Mouse (Mus musculus): ENCODE data around the gene Sub1. TPM values are rescaled to one million over a fixed set of nuclear protein-coding genes. Genes with fewer than 3 reads are reported as not detected.
A peak's percentile ranks its signal among the peaks of the same experiment; 100 is the strongest.

Sub1 gene
- 187 TPM in 2 replicates for total RNA-seq (2014; rRNA removed)
- polyA plus RNA-seq (2015; fragmentation: Nextera tagmentation; extraction: Ambion mirVana), result 618 and 740 TPM in 2 replicates

DNA sequence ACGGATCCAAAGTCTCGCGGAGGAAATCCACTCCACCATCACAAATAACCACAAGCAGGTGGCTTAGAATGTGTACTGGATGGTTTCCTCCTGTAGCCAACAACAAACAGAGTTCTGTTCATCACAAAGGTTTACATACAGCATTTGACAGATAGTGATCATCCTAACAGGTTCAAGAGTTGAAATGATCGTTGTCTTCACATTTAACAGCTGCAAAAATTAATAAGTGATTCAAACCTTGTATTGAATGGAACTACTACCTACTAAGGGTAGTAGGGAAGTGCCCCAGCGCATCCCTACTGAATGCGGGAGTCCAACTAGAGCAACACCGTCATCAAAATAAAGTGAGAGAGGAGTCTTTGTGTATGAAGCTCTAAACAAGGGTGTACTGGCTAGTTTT lies at the start of gene Sub1:
Sub1 (minus strand) TSS at position 101 of the 400 bp plus-strand sequence.
- DNase-seq, result no peak
- H3K9ac ChIP-seq, result peak within 1 kb of the TSS; percentile 95
- no peaks in the 10 kb centered on the region for H3K27me3 ChIP-seq (ENCODE audit: insufficient read depth, low read length)
- no peak for ATAC-seq
- H3K4me1 ChIP-seq (ENCODE audit: insufficient read depth), result peaks cover 13% of the 10 kb centered on the region; the same call in 1 of the 2 replicates
- H3K9me3 ChIP-seq (ENCODE audit: low read length), result no peaks in the 10 kb centered on the region
- H3K27ac ChIP-seq (ENCODE audit: low read depth, low read length), result peak within 1 kb of the TSS; percentile 86
- H3K4me2 ChIP-seq (ENCODE audit: low read depth), result peak within 1 kb of the TSS; percentile 78
- peaks cover 4% of the 10 kb centered on the region; the same call in 1 of the 2 replicates for H3K36me3 ChIP-seq (ENCODE audit: insufficient read depth)
- WGBS, result 92% methylated on average over 7 of the region's 7 CpGs
- no peak for TF ChIP-seq CTCF (IDR thresholded peaks at IDR 0.05; ENCODE audit: low read depth)
- peak within 1 kb of the TSS; percentile 98 for H3K4me3 ChIP-seq (ENCODE audit: low read depth, low read length)

DNA sequence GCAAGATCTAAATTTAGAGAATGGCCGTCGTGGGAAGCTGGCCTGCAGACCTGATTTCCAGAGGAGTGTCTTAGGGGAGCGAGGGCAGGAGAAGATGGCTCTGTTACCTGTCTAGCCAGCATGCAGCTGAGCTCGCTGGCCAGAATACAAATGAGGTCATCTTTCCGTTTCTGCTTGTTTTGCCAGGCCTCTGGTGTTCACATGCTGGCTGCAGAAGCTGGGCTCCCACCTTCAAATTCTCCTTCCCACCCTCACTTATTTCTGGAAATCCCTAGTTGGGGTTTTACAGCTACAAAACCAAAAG lies 43.6 kb upstream of the Sub1 start:
- no peak for ATAC-seq
- no peak for DNase-seq
- Histone ChIP-seq H3K4me3 (ENCODE audit: low read depth, low read length) (no peak overlapping the region), H3K36me3 (ENCODE audit: insufficient read depth) (no peaks in the 10 kb centered on the region), H3K9ac (no peak overlapping the region), H3K9me3 (ENCODE audit: low read length) (no peaks in the 10 kb centered on the region), H3K4me1 (ENCODE audit: insufficient read depth) (peaks cover 10% of the 10 kb centered on the region; the same call in 1 of the 2 replicates), H3K4me2 (ENCODE audit: low read depth) (no peak overlapping the region), H3K27ac (ENCODE audit: low read depth, low read length) (no peak overlapping the region), H3K27me3 (ENCODE audit: insufficient read depth, low read length) (no peaks in the 10 kb centered on the region)
- WGBS, result 48% methylated on average over 5 of the region's 5 CpGs
- TF ChIP-seq CTCF (IDR thresholded peaks at IDR 0.05; ENCODE audit: low read depth), result no peak

DNA sequence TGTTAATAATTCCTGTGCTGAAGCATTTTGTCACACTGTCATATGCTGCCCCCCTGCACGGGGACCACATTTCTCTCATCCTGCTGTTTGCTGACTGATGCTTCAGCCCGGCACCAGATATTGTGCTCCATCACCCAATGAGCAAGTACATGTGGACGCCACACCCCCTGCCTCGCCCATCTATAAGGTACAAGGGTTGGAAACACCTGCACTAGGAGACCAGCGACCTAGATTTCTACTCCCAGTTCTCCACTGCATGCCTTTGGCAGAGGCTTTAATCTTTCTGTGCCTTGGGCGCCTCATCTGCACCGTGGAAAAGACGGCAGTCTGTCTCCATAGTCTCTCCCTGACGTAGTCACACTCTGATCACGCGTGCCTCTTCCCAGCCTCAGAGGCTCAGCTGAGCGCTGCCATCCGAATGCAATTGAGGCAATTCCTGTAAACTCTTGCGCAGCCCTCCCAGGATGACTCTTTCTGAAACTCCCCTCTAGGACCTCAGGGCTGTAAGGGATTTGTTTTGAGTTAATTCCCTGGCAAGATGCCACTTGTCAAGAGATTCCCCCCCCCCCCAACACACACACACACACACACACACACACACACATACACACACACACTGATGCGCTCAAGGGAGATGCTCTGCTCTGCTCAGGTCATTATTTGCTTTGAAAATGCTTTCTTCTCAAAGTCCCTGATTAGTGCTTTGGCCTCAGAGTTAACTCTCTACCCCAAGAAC lies 43.1 kb upstream of the Sub1 start:
- 43% methylated on average over 15 of the region's 15 CpGs for WGBS
- peaks cover 10% of the 10 kb centered on the region; the same call in 1 of the 2 replicates for H3K4me1 ChIP-seq (ENCODE audit: insufficient read depth)
- 0 out of 2 replicates have a peak overlapping the region, but pooled peaks have one; percentile 4 for H3K4me2 ChIP-seq (ENCODE audit: low read depth)
- DNase-seq, result peak; percentile 57
- no peaks in the 10 kb centered on the region for H3K36me3 ChIP-seq (ENCODE audit: insufficient read depth)
- no peaks in the 10 kb centered on the region for H3K27me3 ChIP-seq (ENCODE audit: insufficient read depth, low read length)
- no peak for TF ChIP-seq CTCF (IDR thresholded peaks at IDR 0.05; ENCODE audit: low read depth)
- H3K27ac ChIP-seq (ENCODE audit: low read depth, low read length), result peak overlapping the region; percentile 60; the same call in 1 of the 2 replicates
- peak; percentile 80 for ATAC-seq
- no peak overlapping the region for H3K4me3 ChIP-seq (ENCODE audit: low read depth, low read length)
- H3K9ac ChIP-seq, result no peak overlapping the region
- H3K9me3 ChIP-seq (ENCODE audit: low read length), result no peaks in the 10 kb centered on the region

DNA sequence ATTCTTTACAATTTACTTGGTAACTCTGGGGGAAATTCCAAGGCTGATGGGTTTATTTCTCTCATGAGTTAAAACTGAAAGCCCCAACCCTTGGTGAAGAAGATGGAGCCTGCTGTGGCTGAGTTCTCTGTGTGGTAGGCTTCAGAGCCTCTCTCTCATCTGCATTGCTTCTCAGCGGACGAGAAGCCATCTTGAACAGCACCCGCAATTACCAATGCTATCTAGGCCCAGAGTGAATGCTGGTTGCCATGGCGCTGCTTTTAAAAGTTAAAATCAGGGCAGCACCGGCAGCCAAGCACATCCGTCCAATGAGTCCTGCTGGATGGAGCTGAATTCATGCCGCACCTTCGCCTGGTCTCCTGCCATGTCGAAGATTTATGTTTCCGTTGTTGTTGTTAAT lies 42.5 kb upstream of the Sub1 start:
- Histone ChIP-seq H3K4me1 (ENCODE audit: insufficient read depth) (peaks cover 10% of the 10 kb centered on the region; the same call in 1 of the 2 replicates), H3K9ac (no peak overlapping the region), H3K27ac (ENCODE audit: low read depth, low read length) (peak overlapping the region; percentile 60; the same call in 1 of the 2 replicates), H3K4me2 (ENCODE audit: low read depth) (0 out of 2 replicates have a peak overlapping the region, but pooled peaks have one; percentile 4), H3K9me3 (ENCODE audit: low read length) (no peaks in the 10 kb centered on the region), H3K36me3 (ENCODE audit: insufficient read depth) (no peaks in the 10 kb centered on the region), H3K27me3 (ENCODE audit: insufficient read depth, low read length) (no peaks in the 10 kb centered on the region), H3K4me3 (ENCODE audit: low read depth, low read length) (no peak overlapping the region)
- WGBS, result 36% methylated on average over 10 of the region's 10 CpGs
- TF ChIP-seq CTCF (IDR thresholded peaks at IDR 0.05; ENCODE audit: low read depth), result no peak
- DNase-seq (peak; percentile 71), ATAC-seq (peak; percentile 85)

DNA sequence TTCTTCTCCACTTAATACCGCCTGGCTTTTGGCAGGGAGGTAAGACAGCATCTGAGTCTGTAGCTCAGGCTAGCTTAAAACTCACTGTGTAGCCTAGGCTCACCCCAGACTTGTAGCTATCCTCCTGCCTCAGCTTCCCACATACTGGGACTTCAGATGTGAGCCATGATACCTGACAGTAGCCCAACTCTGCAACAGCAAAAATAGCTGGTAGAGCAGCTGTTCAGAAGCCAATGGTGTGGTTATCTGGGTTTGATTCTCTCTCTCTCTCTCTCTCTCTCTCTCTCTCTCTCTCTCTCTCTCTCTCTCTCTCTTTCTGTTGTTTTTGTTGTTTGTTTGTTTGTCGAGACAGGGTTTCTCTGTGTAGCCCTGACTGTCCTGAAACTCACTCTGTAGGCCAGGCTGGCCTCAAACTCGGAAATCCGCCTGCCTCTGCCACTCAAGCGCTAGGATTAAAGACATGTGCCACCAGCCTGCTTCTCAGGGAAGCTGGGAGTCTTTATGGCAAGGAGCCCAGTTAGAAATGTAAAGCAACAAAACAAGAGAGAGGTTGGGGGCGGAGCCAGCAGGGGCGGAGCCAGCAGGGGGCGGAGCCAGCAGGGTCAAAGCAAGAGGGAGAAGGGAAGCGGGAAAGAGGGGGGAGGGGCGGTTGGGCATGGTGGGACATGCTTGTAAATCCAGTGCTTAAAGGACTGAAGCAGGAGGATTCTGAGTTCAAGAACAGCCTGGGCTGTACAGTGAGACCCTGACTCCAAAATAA lies 41.3 kb upstream of the Sub1 start:
- DNase-seq, result no peak
- no peak for ATAC-seq
- 77% methylated on average over 10 of the region's 10 CpGs for WGBS

DNA sequence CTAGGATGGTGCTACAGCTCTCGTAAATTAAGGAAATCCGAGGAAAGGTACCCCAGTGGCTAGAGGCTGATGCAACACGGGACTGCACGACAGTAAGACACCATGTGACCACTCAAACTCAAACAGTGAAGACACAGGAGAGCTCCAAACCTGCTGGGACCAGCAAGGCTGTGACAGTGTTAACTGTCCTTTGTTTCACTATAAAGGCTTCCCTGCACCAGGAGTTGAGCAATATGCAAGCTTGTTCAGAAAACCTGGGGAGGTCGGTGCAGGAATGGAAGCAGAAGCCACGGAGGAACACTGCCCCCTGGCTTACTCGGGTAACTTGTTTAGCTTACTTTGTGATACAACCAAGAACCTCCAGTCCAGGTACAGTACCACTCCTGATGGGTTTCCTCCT lies 40.4 kb upstream of the Sub1 start:
- no peaks in the 10 kb centered on the region for H3K27me3 ChIP-seq (ENCODE audit: insufficient read depth, low read length)
- ATAC-seq, result no peak
- 59% methylated on average over 7 of the region's 7 CpGs for WGBS
- H3K27ac ChIP-seq (ENCODE audit: low read depth, low read length), result no peak overlapping the region
- H3K4me3 ChIP-seq (ENCODE audit: low read depth, low read length), result no peak overlapping the region
- H3K36me3 ChIP-seq (ENCODE audit: insufficient read depth), result no peaks in the 10 kb centered on the region
- H3K9me3 ChIP-seq (ENCODE audit: low read length), result no peaks in the 10 kb centered on the region
- H3K4me2 ChIP-seq (ENCODE audit: low read depth), result no peak overlapping the region
- DNase-seq, result no peak
- H3K4me1 ChIP-seq (ENCODE audit: insufficient read depth), result peaks cover 10% of the 10 kb centered on the region; the same call in 1 of the 2 replicates
- TF ChIP-seq CTCF (IDR thresholded peaks at IDR 0.05; ENCODE audit: low read depth), result 0 out of 2 replicates have a peak, but pooled peaks have one; percentile 36
- no peak overlapping the region for H3K9ac ChIP-seq

More for the DNA sequence above, 41.3 kb upstream of the Sub1 start:
- H3K9ac ChIP-seq, result no peak overlapping the region
- no peaks in the 10 kb centered on the region for H3K9me3 ChIP-seq (ENCODE audit: low read length)
- H3K27me3 ChIP-seq (ENCODE audit: insufficient read depth, low read length), result no peaks in the 10 kb centered on the region
- H3K36me3 ChIP-seq (ENCODE audit: insufficient read depth), result no peaks in the 10 kb centered on the region
- H3K27ac ChIP-seq (ENCODE audit: low read depth, low read length), result no peak overlapping the region
- H3K4me3 ChIP-seq (ENCODE audit: low read depth, low read length), result no peak overlapping the region
- peaks cover 10% of the 10 kb centered on the region; the same call in 1 of the 2 replicates for H3K4me1 ChIP-seq (ENCODE audit: insufficient read depth)
- H3K4me2 ChIP-seq (ENCODE audit: low read depth), result no peak overlapping the region
- no peak for TF ChIP-seq CTCF (IDR thresholded peaks at IDR 0.05; ENCODE audit: low read depth)

Data from forebrain, postnatal 0 days (tissue).